Mouse (Mus musculus): Measurements from ENCODE around the gene Kcnma1. TPM values are rescaled to one million over a fixed set of nuclear protein-coding genes. Genes with fewer than 3 reads are reported as not detected.

Gene Kcnma1
- polyA plus RNA-seq, 1 experiment from 2014 or later, result 0.03 TPM

DNA sequence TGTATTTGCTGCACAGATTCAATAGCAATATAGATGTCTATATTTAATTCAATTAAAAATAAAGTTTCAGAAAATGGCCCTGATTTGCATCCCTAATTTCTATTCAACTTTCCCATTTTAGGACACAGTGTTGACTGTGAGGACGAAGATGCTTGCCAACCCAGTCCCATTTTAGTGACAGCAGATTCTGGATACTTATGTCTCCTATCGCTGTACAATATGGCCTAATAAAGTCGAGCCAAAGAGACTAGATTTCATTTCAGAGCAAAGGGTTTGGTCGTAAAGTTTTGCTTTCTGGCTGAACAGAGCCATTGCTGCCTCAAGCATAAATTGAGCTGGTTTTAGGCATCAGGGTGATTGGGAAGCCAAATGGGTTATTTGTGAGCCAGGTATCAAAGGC, 539.2 kb downstream of the Kcnma1 start:
- H3K4me2 ChIP-seq, result no peak overlapping the region
- 58% methylated on average over 4 of the region's 4 CpGs for WGBS (ENCODE audit: insufficient replicate concordance)
- H3K36me3 ChIP-seq, result no peaks in the 10 kb centered on the region
- no peaks in the 10 kb centered on the region for H3K4me1 ChIP-seq (replicated peaks)
- H3K4me3 ChIP-seq (replicated peaks), result no peak overlapping the region
- ATAC-seq (ENCODE audit: low read depth) (no peak), DNase-seq (no peak)
- no peaks in the 10 kb centered on the region for H3K9me3 ChIP-seq (replicated peaks)
- H3K27ac ChIP-seq, result no peak overlapping the region
- H3K27me3 ChIP-seq, result no peaks in the 10 kb centered on the region
- no peak overlapping the region for H3K9ac ChIP-seq

DNA sequence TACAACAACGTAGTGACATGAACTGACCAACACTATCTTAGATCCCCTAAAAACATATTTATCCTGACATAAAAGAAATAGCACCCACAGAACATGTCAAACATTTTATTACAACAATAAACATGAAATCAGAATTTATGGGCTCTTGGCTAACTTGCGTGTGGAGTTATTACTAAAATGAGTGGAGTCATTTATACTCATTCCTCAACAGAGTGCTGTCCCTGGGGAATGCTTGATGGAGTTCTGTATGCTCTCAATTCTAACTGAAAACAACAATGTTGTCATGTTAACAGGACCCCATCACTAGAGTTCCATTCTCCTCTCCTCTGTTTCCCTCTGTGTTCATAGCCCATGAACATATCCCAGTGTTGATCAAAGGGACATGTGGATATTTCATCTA, 544.2 kb downstream of the Kcnma1 start:
- 75% methylated on average over 2 of the region's 2 CpGs for WGBS (ENCODE audit: insufficient replicate concordance)

DNA sequence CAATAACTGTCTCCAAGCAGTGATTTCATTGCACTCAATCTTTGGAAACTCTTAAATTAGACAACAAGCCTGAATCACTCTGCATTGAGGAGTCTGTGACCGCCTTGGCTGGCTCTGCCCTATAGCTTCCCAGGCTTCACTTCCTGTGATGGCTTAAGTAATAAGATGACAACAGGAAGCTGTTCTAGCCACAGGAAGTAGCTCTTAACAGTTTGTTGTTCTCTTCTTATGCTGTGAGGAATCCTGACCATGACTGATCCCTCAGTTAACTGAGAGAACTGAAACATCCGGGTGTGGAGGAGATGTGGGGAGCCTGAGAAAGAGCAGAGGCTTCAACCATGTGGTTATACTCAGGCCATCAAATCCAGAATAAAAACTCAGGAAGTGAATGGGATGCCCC, 549.2 kb downstream of the Kcnma1 start:
- H3K4me1 ChIP-seq (replicated peaks), result no peaks in the 10 kb centered on the region
- H3K4me2 ChIP-seq, result no peak overlapping the region
- no peaks in the 10 kb centered on the region for H3K36me3 ChIP-seq
- H3K9me3 ChIP-seq (replicated peaks), result no peaks in the 10 kb centered on the region
- H3K27me3 ChIP-seq, result no peaks in the 10 kb centered on the region
- H3K27ac ChIP-seq, result no peak overlapping the region
- no peak overlapping the region for H3K9ac ChIP-seq
- DNase-seq, result no peak
- H3K4me3 ChIP-seq (replicated peaks), result no peak overlapping the region
- no peak for ATAC-seq (ENCODE audit: low read depth)
- WGBS (ENCODE audit: insufficient replicate concordance), result 20% methylated on average over 2 of the region's 2 CpGs

More for the DNA sequence above, 544.2 kb downstream of the Kcnma1 start:
- no peak overlapping the region for H3K27ac ChIP-seq
- no peak overlapping the region for H3K4me2 ChIP-seq
- no peaks in the 10 kb centered on the region for H3K4me1 ChIP-seq (replicated peaks)
- no peak for ATAC-seq (ENCODE audit: low read depth)
- H3K9me3 ChIP-seq (replicated peaks), result no peaks in the 10 kb centered on the region
- no peaks in the 10 kb centered on the region for H3K36me3 ChIP-seq
- H3K27me3 ChIP-seq, result no peaks in the 10 kb centered on the region
- H3K9ac ChIP-seq, result no peak overlapping the region
- no peak for DNase-seq
- H3K4me3 ChIP-seq (replicated peaks), result no peak overlapping the region

DNA sequence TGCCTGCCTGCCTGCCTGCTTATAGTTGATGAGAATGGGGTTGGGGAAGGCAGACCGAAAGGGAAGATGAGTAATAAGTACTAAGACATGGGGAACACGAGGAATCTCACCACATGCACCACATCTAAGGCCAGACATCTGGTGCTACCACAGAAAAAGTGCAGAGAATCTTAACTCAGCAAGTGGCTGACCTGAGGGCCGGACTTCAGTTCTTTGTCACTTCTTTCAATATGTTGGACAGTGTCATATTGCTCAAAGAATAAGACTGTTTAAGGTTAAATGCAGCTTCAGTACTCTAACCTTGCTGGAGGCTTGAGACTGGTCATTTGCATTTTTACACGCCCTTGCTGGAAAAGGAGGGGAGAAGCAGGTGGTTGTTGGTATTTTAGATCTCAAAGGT, 555.7 kb downstream of the Kcnma1 start:
- ATAC-seq (ENCODE audit: low read depth) (no peak), DNase-seq (no peak)
- Histone ChIP-seq H3K4me2 (no peak overlapping the region), H3K4me3 (replicated peaks) (no peak overlapping the region), H3K9me3 (replicated peaks) (no peaks in the 10 kb centered on the region), H3K36me3 (no peaks in the 10 kb centered on the region), H3K27ac (no peak overlapping the region), H3K9ac (no peak overlapping the region), H3K4me1 (replicated peaks) (no peaks in the 10 kb centered on the region), H3K27me3 (no peaks in the 10 kb centered on the region)
- 38% methylated on average over 4 of the region's 4 CpGs for WGBS (ENCODE audit: insufficient replicate concordance)

DNA sequence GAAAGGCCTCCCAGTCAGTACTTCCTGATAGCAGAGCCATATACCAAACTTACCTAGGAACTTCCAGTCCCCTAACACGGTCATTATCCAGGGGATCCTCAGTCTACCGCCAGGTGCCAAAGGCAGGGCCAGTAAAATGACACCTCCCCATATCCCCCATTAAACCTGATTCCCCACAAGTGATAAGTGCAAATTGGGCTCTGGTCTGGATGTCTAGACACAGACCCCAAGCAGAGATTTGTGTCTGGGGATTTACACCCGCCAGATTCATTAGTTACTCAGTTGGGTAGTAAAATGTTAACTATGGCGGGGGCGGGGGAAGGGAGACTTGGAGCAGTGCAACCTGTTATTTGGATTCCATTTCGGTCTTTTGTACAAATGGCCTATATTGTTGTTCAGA, 562.6 kb downstream of the Kcnma1 start:
- Histone ChIP-seq H3K9me3 (replicated peaks) (no peaks in the 10 kb centered on the region), H3K4me2 (no peak overlapping the region), H3K27me3 (no peaks in the 10 kb centered on the region), H3K36me3 (no peaks in the 10 kb centered on the region), H3K4me3 (replicated peaks) (no peak overlapping the region), H3K9ac (no peak overlapping the region), H3K27ac (no peak overlapping the region), H3K4me1 (replicated peaks) (no peaks in the 10 kb centered on the region)
- DNase-seq (no peak), ATAC-seq (ENCODE audit: low read depth) (no peak)
- WGBS (ENCODE audit: insufficient replicate concordance), result 68% methylated on average over 6 of the region's 6 CpGs

DNA sequence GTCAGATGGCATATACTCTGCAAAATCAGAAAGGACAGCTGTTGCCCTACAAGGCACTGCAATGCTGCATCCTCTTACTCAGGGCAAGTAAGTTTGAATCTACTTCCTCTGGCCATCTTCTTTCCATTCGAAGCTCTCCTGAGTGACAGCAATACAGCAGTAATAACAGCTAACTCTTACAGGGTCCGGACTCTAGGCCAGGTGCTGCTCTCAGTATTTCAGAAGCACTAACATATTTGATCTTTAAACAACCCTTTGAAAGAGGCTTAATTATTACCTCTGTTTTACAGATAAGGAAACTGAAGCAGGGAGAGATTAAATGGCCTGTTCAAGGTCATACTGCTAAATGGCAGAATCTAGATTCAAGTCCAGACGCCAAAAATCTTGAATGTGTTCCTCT, 576.8 kb downstream of the Kcnma1 start:
- no peak overlapping the region for H3K4me3 ChIP-seq (replicated peaks)
- H3K4me1 ChIP-seq (replicated peaks), result no peaks in the 10 kb centered on the region
- ATAC-seq (ENCODE audit: low read depth) (no peak), DNase-seq (no peak)
- H3K27me3 ChIP-seq, result no peaks in the 10 kb centered on the region
- H3K9ac ChIP-seq, result no peak overlapping the region
- 49% methylated on average over 3 of the region's 3 CpGs for WGBS (ENCODE audit: insufficient replicate concordance)
- no peak overlapping the region for H3K27ac ChIP-seq
- H3K36me3 ChIP-seq, result no peaks in the 10 kb centered on the region
- H3K4me2 ChIP-seq, result no peak overlapping the region
- no peaks in the 10 kb centered on the region for H3K9me3 ChIP-seq (replicated peaks)

DNA sequence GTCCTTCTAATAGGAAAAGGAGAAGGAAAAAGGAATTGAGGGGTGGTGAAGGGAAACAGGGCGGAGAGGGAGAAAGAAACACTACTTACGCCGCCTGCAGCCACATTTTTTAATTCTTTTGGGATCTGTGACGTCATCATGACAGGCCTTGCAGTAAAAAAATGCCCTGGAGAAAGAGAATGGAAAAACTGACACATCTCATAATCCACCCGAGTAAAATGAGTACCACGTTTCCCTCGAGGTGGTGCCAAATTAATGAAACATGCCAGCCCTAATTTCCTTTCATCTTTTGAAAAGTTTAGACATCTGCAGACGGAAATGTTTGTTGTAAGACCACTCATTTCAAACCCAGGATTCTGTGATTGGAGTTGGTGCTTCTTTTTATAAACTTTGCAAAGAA, 578.4 kb downstream of the Kcnma1 start:
- Histone ChIP-seq H3K27ac (no peak overlapping the region), H3K36me3 (no peaks in the 10 kb centered on the region), H3K4me1 (replicated peaks) (no peaks in the 10 kb centered on the region), H3K4me3 (replicated peaks) (no peak overlapping the region), H3K4me2 (no peak overlapping the region), H3K9ac (no peak overlapping the region), H3K27me3 (no peaks in the 10 kb centered on the region), H3K9me3 (replicated peaks) (no peaks in the 10 kb centered on the region)
- ATAC-seq (ENCODE audit: low read depth), result no peak
- 62% methylated on average over 8 of the region's 8 CpGs for WGBS (ENCODE audit: insufficient replicate concordance)
- no peak for DNase-seq

DNA sequence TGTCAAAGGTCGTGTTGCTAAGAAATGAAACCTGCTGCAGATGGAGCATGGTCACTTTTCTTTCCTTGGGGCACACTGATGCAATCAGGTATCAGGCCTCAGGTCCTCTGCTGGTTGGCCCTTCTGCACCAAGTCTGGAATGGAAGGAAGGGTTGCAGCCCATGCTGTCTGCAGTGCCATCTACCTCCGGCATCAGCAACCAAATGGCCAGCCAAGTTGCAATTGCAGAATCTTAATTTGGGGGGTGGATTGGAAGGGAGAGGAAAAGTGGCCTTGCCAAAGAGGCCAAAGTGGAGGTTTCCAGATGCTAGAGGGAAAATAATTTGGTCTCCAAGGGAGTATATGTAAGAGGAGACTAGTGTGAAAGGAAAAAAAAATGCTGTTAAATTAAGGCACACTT, 584.3 kb downstream of the Kcnma1 start:
- Histone ChIP-seq H3K4me3 (replicated peaks) (no peak overlapping the region), H3K4me1 (replicated peaks) (no peaks in the 10 kb centered on the region), H3K27me3 (no peaks in the 10 kb centered on the region), H3K9ac (no peak overlapping the region), H3K9me3 (replicated peaks) (no peaks in the 10 kb centered on the region), H3K4me2 (no peak overlapping the region), H3K36me3 (no peaks in the 10 kb centered on the region), H3K27ac (no peak overlapping the region)
- 60% methylated on average over 2 of the region's 2 CpGs for WGBS (ENCODE audit: insufficient replicate concordance)
- DNase-seq (no peak), ATAC-seq (ENCODE audit: low read depth) (no peak)

DNA sequence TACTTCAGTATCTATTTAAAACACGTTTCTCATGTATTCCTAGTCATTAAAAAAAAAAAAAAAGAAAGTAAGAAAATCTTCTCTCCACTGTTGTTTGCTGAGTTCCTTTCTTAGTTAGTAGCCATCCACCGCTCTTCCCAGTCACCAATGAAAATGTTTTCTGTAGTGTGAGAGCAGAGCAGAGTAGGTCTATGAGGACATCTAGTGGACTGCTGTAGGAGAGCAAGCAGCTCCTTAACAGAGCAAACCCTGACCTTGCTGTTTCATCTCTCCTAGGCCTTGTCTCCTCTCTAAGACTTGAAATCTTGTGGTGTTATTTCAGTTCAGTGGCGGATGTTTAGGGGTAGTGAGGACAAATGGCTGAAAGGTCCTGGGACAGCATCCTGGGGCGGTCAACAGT, 585.2 kb downstream of the Kcnma1 start:
- no peak for DNase-seq

DNA sequence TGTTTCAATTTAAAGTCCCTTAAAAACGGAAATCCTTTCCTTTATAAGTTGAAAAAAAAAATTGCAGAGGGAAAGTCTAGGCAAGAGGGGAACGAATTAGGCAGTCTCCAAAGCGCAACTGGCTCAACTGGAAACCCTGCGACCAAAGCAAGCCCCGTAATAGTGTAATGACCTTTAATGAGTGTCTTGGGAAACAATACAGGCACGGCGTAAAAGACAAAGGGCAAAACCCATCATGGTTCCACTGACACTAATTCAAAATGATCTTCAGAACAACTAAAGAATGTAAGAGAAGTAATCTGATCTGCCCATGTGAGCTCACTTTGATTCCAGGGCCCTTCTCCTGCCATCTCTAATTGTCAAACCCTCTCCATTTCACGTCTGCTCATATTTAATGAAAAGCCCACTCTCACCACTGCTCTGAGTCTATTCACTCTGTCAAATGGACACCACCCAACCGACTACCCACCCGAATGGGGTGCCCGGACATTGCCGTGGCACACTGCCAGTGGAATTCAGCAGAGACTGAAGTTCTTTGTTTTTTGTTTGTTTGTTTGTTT, 591.7 kb downstream of the Kcnma1 start:
- H3K4me3 ChIP-seq (replicated peaks), result no peak overlapping the region
- ATAC-seq (ENCODE audit: low read depth) (no peak), DNase-seq (no peak)
- no peaks in the 10 kb centered on the region for H3K27me3 ChIP-seq
- no peaks in the 10 kb centered on the region for H3K36me3 ChIP-seq
- H3K9ac ChIP-seq, result no peak overlapping the region
- no peaks in the 10 kb centered on the region for H3K4me1 ChIP-seq (replicated peaks)
- 65% methylated on average over 12 of the region's 12 CpGs for WGBS (ENCODE audit: insufficient replicate concordance)
- no peak overlapping the region for H3K4me2 ChIP-seq
- no peak overlapping the region for H3K27ac ChIP-seq
- no peaks in the 10 kb centered on the region for H3K9me3 ChIP-seq (replicated peaks)

More for the DNA sequence above, 585.2 kb downstream of the Kcnma1 start:
- Histone ChIP-seq H3K27ac (no peak overlapping the region), H3K4me2 (no peak overlapping the region), H3K36me3 (no peaks in the 10 kb centered on the region), H3K4me1 (replicated peaks) (no peaks in the 10 kb centered on the region), H3K9ac (no peak overlapping the region), H3K4me3 (replicated peaks) (no peak overlapping the region), H3K9me3 (replicated peaks) (no peaks in the 10 kb centered on the region), H3K27me3 (no peaks in the 10 kb centered on the region)
- ATAC-seq (ENCODE audit: low read depth), result no peak
- WGBS (ENCODE audit: insufficient replicate concordance), result 24% methylated on average over 4 of the region's 4 CpGs

DNA sequence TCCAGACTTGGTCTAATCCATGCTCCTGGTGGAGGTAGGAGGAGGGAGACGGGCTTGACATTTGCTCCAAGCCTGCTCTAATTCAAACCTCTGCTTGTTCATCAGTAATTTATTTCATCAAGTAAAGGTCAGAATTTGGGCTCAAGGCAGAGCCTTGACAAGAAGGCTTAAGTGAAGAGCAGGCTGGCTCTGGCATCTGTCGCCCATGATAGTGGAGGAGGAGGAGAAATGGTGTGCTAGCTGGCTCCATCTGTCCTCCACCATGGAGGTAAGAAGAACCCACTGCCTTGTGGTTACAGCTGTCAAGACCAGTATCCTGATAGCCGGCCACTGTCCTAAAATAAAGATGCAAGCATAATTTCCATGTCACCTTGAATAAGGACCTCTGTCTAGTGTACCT, 595.3 kb downstream of the Kcnma1 start:
- ATAC-seq (ENCODE audit: low read depth) (no peak), DNase-seq (no peak)
- H3K9ac ChIP-seq, result no peak overlapping the region
- no peaks in the 10 kb centered on the region for H3K27me3 ChIP-seq
- no peak overlapping the region for H3K4me2 ChIP-seq
- no peaks in the 10 kb centered on the region for H3K4me1 ChIP-seq (replicated peaks)
- no peak overlapping the region for H3K27ac ChIP-seq
- no peaks in the 10 kb centered on the region for H3K36me3 ChIP-seq
- H3K9me3 ChIP-seq (replicated peaks), result no peaks in the 10 kb centered on the region
- WGBS (ENCODE audit: insufficient replicate concordance), result 43% methylated on average over 3 of the region's 3 CpGs
- H3K4me3 ChIP-seq (replicated peaks), result no peak overlapping the region

DNA sequence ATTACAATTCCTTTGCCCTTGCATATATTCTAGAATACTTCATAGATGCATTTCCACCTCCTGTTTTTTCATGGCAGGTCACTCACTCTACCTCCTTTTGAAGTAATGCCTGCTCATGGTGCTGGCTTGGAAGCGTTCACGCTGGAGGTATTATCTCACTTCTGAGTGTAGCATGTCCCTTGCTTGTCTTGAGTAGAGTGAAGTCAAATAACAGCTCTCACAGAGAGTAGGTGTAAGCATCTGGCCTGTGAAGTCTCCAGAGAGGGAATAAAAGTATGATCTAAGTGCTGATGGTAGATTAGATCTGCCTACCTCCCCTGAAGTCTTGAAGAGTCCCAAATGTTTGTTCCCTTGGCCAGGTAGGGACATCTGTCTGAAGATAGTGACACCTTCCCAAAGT, 607.2 kb downstream of the Kcnma1 start:
- H3K4me2 ChIP-seq, result no peak overlapping the region
- no peak overlapping the region for H3K27ac ChIP-seq
- no peak for DNase-seq
- no peaks in the 10 kb centered on the region for H3K9me3 ChIP-seq (replicated peaks)
- no peaks in the 10 kb centered on the region for H3K4me1 ChIP-seq (replicated peaks)
- no peak overlapping the region for H3K9ac ChIP-seq
- 73% methylated on average over 2 of the region's 2 CpGs for WGBS (ENCODE audit: insufficient replicate concordance)
- no peak for ATAC-seq (ENCODE audit: low read depth)
- H3K4me3 ChIP-seq (replicated peaks), result no peak overlapping the region
- H3K36me3 ChIP-seq, result no peaks in the 10 kb centered on the region
- no peaks in the 10 kb centered on the region for H3K27me3 ChIP-seq
